Mouse (Mus musculus) testis, adult 2 months (tissue): ENCODE data around the gene Ankrd1.

Experiments
- CTCF ChIP-seq: fragments of 200-500 bp; IDR thresholded peaks from 2 replicates; pipeline ENCODE4 v1.5.1; 2012; ENCODE audit warnings: low read depth, mild to moderate bottlenecking, inconsistent platforms, low read length, moderate library complexity; ENCODE audit not compliant: control insufficient read depth, insufficient read depth, insufficient replicate concordance
- POLR2A ChIP-seq: fragments of 200-500 bp; IDR thresholded peaks from 2 replicates; pipeline ENCODE4 v1.6.1; 2012; ENCODE audit warnings: low read depth, mild to moderate bottlenecking, inconsistent platforms, low read length, moderate library complexity; ENCODE audit not compliant: control insufficient read depth

DNA sequence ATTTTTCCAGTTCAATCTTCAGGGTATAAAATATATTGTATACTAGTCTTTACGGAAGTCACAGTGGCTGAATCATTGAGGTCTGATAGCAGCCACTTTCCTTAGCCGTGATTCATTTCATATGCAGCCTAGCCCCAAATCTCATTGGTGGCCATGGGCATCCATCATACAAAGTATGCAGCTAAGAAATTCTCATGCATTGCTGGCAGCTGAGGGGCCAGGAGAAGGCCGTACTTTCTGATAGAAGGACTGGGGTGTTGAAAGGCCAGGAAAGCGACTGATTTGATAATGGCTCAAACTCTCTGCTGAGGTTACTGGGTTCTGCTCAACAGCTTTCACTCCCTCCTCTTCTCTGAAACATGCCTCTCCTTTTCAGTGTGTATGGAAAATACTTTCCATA is 3.7 kb downstream of the Ankrd1 start:
- no peak for TF ChIP-seq CTCF
- no peak for TF ChIP-seq POLR2A
